Mouse (Mus musculus): Measurements from ENCODE around the gene Rbfox1. TPM values are rescaled to one million over a fixed set of nuclear protein-coding genes. Genes with fewer than 3 reads are reported as not detected.

The Rbfox1 gene
- polyA plus RNA-seq, 1 experiment, result 0.22 TPM

- H3K27me3 ChIP-seq (ENCODE audit: control insufficient read depth, insufficient read depth, insufficient read length), result no peaks in the 10 kb centered on the region
- H3K36me3 ChIP-seq (ENCODE audit: control insufficient read depth, insufficient read depth), result no peaks in the 10 kb centered on the region
- no peaks in the 10 kb centered on the region for H3K79me3 ChIP-seq (ENCODE audit: low read depth)
- no peak for TF ChIP-seq MAX (IDR thresholded peaks at IDR 0.05)
- no peak for TF ChIP-seq CTCF (IDR thresholded peaks at IDR 0.05; ENCODE audit: control insufficient read depth, insufficient read depth, insufficient read length)
- TF ChIP-seq FOSL1 (IDR thresholded peaks at IDR 0.05; ENCODE audit: insufficient read depth, low read length, poor library complexity, severe bottlenecking), result no peak
- TF ChIP-seq CEBPB (IDR thresholded peaks at IDR 0.05; ENCODE audit: low read depth), result no peak
- TF ChIP-seq MYOD1 (IDR thresholded peaks at IDR 0.05; ENCODE audit: control insufficient read depth, insufficient read length, low read depth), result no peak
- no peak for TF ChIP-seq USF1 (IDR thresholded peaks at IDR 0.05; ENCODE audit: low read depth)
- no peak for TF ChIP-seq MYOG (IDR thresholded peaks at IDR 0.05; ENCODE audit: control insufficient read depth, extremely low read depth, insufficient read length)
- no peak overlapping the region for H3ac ChIP-seq (ENCODE audit: control insufficient read depth, insufficient read length, low read depth)
- no peak overlapping the region for H3K4me3 ChIP-seq (ENCODE audit: insufficient read depth, poor library complexity, severe bottlenecking)
- no peaks in the 10 kb centered on the region for H3K79me2 ChIP-seq (ENCODE audit: control insufficient read depth, insufficient read depth)
Observed at GRCm38 (mm10) chr16:6331400-6331939, 446.3 kb downstream of the Rbfox1 start.

- H3ac ChIP-seq (ENCODE audit: control insufficient read depth, insufficient read length, low read depth), result no peak overlapping the region
- no peaks in the 10 kb centered on the region for H3K27me3 ChIP-seq (ENCODE audit: control insufficient read depth, insufficient read depth, insufficient read length)
- no peaks in the 10 kb centered on the region for H3K79me3 ChIP-seq (ENCODE audit: low read depth)
- H3K79me2 ChIP-seq (ENCODE audit: control insufficient read depth, insufficient read depth), result no peaks in the 10 kb centered on the region
- H3K4me3 ChIP-seq (ENCODE audit: insufficient read depth, poor library complexity, severe bottlenecking), result no peak overlapping the region
- TF ChIP-seq MYOD1 (IDR thresholded peaks at IDR 0.05; ENCODE audit: control insufficient read depth, insufficient read length, low read depth) (no peak), MAX (IDR thresholded peaks at IDR 0.05) (no peak), CEBPB (IDR thresholded peaks at IDR 0.05; ENCODE audit: low read depth) (no peak), CTCF (IDR thresholded peaks at IDR 0.05; ENCODE audit: control insufficient read depth, insufficient read depth, insufficient read length) (no peak), FOSL1 (IDR thresholded peaks at IDR 0.05; ENCODE audit: insufficient read depth, low read length, poor library complexity, severe bottlenecking) (no peak), MYOG (IDR thresholded peaks at IDR 0.05; ENCODE audit: control insufficient read depth, extremely low read depth, insufficient read length) (no peak), USF1 (IDR thresholded peaks at IDR 0.05; ENCODE audit: low read depth) (no peak)
- no peaks in the 10 kb centered on the region for H3K36me3 ChIP-seq (ENCODE audit: control insufficient read depth, insufficient read depth)
Observed at GRCm38 (mm10) chr16:6333273-6333672, 448.1 kb downstream of the Rbfox1 start.

GRCm38 (mm10) chr16:6348103-6348502, 462.9 kb downstream of the Rbfox1 start:
- no peak overlapping the region for H3ac ChIP-seq (ENCODE audit: control insufficient read depth, insufficient read length, low read depth)
- H3K36me3 ChIP-seq (ENCODE audit: control insufficient read depth, insufficient read depth), result no peaks in the 10 kb centered on the region
- no peaks in the 10 kb centered on the region for H3K79me2 ChIP-seq (ENCODE audit: control insufficient read depth, insufficient read depth)
- TF ChIP-seq MYOG (IDR thresholded peaks at IDR 0.05; ENCODE audit: control insufficient read depth, extremely low read depth, insufficient read length) (no peak), CTCF (IDR thresholded peaks at IDR 0.05; ENCODE audit: control insufficient read depth, insufficient read depth, insufficient read length) (no peak), USF1 (IDR thresholded peaks at IDR 0.05; ENCODE audit: low read depth) (no peak), FOSL1 (IDR thresholded peaks at IDR 0.05; ENCODE audit: insufficient read depth, low read length, poor library complexity, severe bottlenecking) (no peak), MAX (IDR thresholded peaks at IDR 0.05) (no peak), MYOD1 (IDR thresholded peaks at IDR 0.05; ENCODE audit: control insufficient read depth, insufficient read length, low read depth) (no peak), CEBPB (IDR thresholded peaks at IDR 0.05; ENCODE audit: low read depth) (no peak)
- no peaks in the 10 kb centered on the region for H3K79me3 ChIP-seq (ENCODE audit: low read depth)
- H3K27me3 ChIP-seq (ENCODE audit: control insufficient read depth, insufficient read depth, insufficient read length), result no peaks in the 10 kb centered on the region
- no peak overlapping the region for H3K4me3 ChIP-seq (ENCODE audit: insufficient read depth, poor library complexity, severe bottlenecking)

GRCm38 (mm10) chr16:6348581-6349241, 463.6 kb downstream of the Rbfox1 start:
- Histone ChIP-seq H3ac (ENCODE audit: control insufficient read depth, insufficient read length, low read depth) (no peak overlapping the region), H3K79me3 (ENCODE audit: low read depth) (no peaks in the 10 kb centered on the region), H3K36me3 (ENCODE audit: control insufficient read depth, insufficient read depth) (no peaks in the 10 kb centered on the region), H3K79me2 (ENCODE audit: control insufficient read depth, insufficient read depth) (no peaks in the 10 kb centered on the region), H3K4me3 (ENCODE audit: insufficient read depth, poor library complexity, severe bottlenecking) (no peak overlapping the region), H3K27me3 (ENCODE audit: control insufficient read depth, insufficient read depth, insufficient read length) (no peaks in the 10 kb centered on the region)
- TF ChIP-seq USF1 (IDR thresholded peaks at IDR 0.05; ENCODE audit: low read depth) (no peak), CEBPB (IDR thresholded peaks at IDR 0.05; ENCODE audit: low read depth) (no peak), MYOD1 (IDR thresholded peaks at IDR 0.05; ENCODE audit: control insufficient read depth, insufficient read length, low read depth) (no peak), FOSL1 (IDR thresholded peaks at IDR 0.05; ENCODE audit: insufficient read depth, low read length, poor library complexity, severe bottlenecking) (no peak), MYOG (IDR thresholded peaks at IDR 0.05; ENCODE audit: control insufficient read depth, extremely low read depth, insufficient read length) (no peak), CTCF (IDR thresholded peaks at IDR 0.05; ENCODE audit: control insufficient read depth, insufficient read depth, insufficient read length) (no peak), MAX (IDR thresholded peaks at IDR 0.05) (no peak)

GRCm38 (mm10) chr16:6349381-6349780, 464.2 kb downstream of the Rbfox1 start:
- Histone ChIP-seq H3K27me3 (ENCODE audit: control insufficient read depth, insufficient read depth, insufficient read length) (no peaks in the 10 kb centered on the region), H3K79me3 (ENCODE audit: low read depth) (no peaks in the 10 kb centered on the region), H3K36me3 (ENCODE audit: control insufficient read depth, insufficient read depth) (no peaks in the 10 kb centered on the region), H3ac (ENCODE audit: control insufficient read depth, insufficient read length, low read depth) (no peak overlapping the region), H3K79me2 (ENCODE audit: control insufficient read depth, insufficient read depth) (no peaks in the 10 kb centered on the region), H3K4me3 (ENCODE audit: insufficient read depth, poor library complexity, severe bottlenecking) (no peak overlapping the region)
- TF ChIP-seq MYOG (IDR thresholded peaks at IDR 0.05; ENCODE audit: control insufficient read depth, extremely low read depth, insufficient read length), result no peak
- no peak for TF ChIP-seq USF1 (IDR thresholded peaks at IDR 0.05; ENCODE audit: low read depth)
- no peak for TF ChIP-seq CEBPB (IDR thresholded peaks at IDR 0.05; ENCODE audit: low read depth)
- no peak for TF ChIP-seq MYOD1 (IDR thresholded peaks at IDR 0.05; ENCODE audit: control insufficient read depth, insufficient read length, low read depth)

Data from C2C12 (cell line).